Mouse (Mus musculus) megakaryocyte, embryonic 14.5 days (primary cell): Measurements from ENCODE around the gene Pepd.

Experiments
- FLI1 ChIP-seq: IDR thresholded peaks from 2 replicates; pipeline ENCODE4 v1.6.1; 2012; ENCODE audit warnings: low read length, inconsistent platforms, mixed read lengths
- GATA1 ChIP-seq: IDR thresholded peaks from 3 replicates; pipeline ENCODE4 v1.6.1; 2012; ENCODE audit warnings: mixed read lengths, low read length, inconsistent platforms, borderline replicate concordance

- no peak for TF ChIP-seq GATA1
- TF ChIP-seq FLI1, result no peak
Measured at GRCm38 (mm10) chr7:35076645-35077044, 164.5 kb downstream of the Pepd start.
